Mouse (Mus musculus) liver, adult 2 months (tissue): ENCODE results near the gene Clec12a.

Experiments used
- CTCF ChIP-seq: fragments of 200-500 bp; IDR thresholded peaks from 2 replicates; pipeline ENCODE4 v1.5.1; 2011; ENCODE audit warnings: low read depth, low read length, control low read depth
- POLR2A ChIP-seq: fragments of 200-500 bp; IDR thresholded peaks from 2 replicates; pipeline ENCODE4 v1.6.1; 2011; ENCODE audit warnings: low read length, control low read depth; ENCODE audit not compliant: insufficient read depth; ENCODE audit errors: extremely low read depth

- TF ChIP-seq POLR2A (no peak), CTCF (no peak)
These were observed 60.9 kb downstream of the Clec12a start for GRCm38 (mm10) chr6:129403391-129403790.
